Mouse (Mus musculus): ENCODE results near the gene Stat3. TPM values are rescaled to one million over a fixed set of nuclear protein-coding genes. Genes with fewer than 3 reads are reported as not detected.

The Stat3 gene
- total RNA-seq, 2 experiments from 2014 or later: 71.5 to 75.1 TPM

DNA sequence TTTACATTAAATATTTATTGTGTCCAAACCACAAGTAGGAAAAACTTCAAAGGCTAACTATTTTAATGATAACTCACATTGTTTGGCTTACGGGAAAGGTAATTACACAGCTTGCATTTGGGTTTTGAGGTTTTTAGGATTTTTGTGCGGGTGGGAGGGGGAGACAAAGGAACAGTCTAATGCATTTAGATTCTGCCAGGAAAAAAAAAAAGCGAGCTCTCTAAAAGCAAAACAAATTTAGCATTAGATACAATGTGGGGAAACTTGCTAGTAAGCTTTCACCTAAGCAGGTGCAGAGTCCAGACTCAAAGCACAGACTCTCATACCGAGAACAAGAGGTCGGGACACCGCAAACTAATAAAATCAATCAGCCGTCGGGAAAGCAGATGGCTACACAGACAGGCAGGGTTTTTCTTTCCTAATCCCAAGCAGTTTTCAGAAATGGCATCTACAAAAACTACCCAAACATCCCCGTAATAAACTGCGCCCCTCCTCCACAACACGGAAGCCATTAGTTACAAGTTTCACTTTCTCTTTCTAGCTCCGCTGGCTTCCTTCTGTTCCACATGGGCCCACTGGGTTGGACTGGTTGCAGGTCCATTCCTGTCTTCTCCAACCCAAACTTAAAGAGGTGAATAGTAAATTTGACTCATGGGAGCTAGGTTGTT, 8.0 kb downstream of the Stat3 start:
- peak in 1 of 2 experiments; percentile 27 for DNase-seq (ENCODE audit: low spot score in 2 of 2)

DNA sequence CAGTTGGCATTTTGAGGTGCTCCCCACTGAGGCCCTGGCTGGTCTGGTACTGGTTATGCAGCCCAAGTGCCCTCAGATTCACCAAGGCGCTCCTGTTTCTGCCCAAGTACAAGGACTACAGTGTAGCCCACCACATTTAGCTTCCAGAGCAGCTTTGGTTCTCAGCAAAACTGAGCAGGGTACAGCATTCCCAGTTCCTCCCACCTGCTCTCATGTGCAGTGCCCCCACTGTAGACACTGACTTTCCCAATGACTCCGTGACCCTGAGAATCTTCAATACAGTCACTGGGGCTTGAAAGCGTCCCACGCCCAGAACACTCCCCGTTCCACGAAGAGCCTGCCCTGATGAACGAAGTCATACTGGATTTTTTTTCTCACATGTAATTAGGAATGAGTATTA, 8.7 kb downstream of the Stat3 start:
- DNase-seq (ENCODE audit: low spot score in 2 of 2): no peak

DNA sequence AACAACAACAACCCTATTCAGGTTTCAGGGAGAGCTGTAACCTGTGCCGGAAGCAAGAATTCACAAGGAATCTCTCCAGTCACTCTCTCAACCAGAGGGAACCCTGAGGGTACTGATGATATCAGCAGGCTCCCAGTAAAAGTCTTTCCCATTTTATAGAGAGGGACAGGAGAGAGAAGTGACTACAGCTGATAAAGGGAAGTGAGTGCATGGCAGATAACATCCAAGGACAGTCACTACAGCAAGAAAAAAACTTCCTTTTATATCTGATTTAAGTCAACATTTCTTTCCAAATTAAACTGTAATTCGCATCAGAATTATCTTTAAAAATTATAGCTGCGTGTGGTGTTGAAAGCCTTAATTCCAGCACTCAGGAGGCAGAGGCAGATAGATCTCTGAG, 12.0 kb downstream of the Stat3 start:
- DNase-seq (ENCODE audit: low spot score in 2 of 2): no peak

DNA sequence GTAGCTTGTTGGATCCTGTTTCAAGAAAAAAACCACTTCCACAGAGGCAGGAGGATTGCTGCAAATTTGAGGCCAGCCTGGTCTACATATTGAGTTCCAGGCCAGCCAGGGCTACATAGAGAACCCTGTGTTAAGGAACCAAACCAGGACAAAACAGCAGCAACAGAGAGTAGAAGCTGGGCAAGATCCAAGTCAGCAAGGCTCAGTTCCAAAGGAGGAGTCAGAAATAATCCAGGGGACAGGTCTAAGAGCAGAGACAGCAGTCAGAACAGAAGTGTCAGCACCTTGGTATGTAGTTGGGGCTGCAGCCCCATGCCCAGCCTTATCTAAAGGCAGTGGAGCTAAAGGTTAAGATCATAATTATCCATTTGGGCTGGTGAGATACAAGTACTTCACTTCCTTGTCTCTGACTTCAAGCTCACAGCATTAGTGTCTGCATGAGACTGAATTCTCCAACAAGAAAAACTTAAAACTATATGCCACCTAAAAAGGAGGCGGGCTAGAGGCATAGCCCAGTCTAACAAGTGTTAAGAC, 14.9 kb downstream of the Stat3 start:
- no peak for DNase-seq (ENCODE audit: low spot score in 2 of 2)

DNA sequence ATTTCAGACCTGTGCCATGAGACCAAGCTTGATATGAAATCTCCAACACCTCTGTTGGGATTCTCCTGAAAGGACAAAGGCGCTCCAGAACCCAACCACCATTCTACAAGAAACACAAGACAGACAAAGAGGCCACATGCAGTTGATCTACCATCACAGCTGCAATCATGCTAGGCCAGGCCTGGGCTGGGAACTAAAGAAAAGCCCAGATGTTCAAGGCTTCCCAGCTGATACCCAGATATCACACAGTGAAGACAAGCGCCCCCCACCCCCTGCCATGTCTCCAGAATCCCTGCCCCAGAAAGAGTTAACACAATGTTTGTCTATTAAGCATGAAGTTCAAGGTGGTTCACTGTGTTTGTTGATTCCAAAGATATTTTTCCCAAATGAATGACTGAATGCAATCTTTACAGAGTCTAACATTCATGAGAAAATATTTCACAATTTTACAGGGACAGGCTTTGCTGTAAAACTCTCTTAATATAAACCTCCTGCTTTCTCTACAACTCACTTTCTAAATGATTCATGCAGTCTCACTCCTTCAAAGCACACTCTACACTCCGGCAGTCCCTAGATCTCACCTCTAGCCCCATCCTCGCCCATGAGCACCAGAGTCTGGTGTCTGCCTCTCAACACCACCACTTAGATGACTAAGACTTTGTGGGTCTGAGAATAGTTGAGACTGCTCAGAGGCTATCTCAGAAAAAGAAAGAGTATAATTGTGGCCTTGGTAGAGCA, 18.3 kb downstream of the Stat3 start:
- DNase-seq (ENCODE audit: low spot score in 2 of 2): no peak

DNA sequence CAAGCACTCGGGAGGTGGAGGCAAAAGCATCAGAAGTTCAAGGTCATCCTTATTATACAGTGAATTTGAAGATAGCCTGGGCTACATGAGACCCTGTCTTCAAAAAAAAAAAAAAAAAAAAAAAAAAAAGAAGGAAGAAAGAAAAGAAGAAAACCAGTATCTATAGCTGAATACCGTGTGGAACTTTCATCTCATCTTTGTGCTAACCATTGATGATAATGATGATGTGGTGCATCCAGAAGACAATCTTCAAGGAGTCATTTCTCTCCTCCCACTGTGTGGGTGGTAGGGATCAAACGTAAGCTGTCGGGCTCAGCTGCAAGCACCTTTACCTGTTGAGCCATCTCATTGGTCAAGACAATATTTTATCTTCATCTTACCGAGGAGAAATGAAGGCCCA, 21.3 kb downstream of the Stat3 start:
- no peak for DNase-seq (ENCODE audit: low spot score in 2 of 2)

DNA sequence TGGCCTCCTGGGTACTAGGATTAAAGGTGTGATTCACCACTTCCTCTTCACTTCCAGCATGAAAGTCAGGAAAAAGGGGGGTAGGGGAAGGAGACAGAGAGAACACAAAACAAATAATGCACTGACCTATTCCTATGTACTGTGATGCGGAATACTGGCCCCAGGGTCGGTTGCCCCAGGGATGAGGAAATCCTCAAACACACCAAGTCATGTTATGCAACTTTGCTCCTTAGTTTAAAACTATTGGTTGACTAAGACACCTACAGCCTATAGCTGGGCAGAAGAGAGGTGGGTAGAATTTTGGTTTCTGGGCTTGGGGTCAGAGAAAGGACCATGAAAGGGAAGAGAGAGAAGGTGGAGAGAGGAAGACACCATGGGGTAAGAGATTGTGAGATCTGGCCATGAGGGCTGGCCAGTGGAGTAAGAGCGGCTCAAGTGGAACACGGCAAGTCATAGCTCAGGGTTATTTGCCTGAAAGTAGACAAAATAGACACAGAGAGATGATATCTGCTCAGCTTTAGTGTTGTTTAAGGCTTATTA, 22.8 kb downstream of the Stat3 start:
- DNase-seq (ENCODE audit: low spot score in 2 of 2): no peak

DNA sequence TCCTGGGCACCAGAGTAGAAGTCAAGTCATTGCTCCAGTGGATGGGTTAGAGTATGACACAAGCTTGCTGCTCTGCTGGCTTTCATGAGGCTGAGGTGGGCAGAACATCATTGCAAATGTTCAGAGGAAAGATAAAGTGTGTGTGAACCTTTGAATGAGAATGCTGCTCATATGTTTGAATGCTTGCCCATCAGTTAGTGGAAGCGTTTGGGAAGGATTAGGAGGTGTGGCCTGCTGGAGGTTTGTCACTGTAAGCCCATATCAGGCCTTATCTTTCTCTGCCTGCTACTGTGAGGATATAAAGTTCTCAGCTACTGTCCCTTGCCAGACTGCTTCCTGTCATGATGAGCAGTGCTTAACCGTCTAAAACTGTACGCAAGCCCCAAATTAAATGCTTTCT, 24.3 kb downstream of the Stat3 start:
- DNase-seq (ENCODE audit: low spot score in 2 of 2): no peak

DNA sequence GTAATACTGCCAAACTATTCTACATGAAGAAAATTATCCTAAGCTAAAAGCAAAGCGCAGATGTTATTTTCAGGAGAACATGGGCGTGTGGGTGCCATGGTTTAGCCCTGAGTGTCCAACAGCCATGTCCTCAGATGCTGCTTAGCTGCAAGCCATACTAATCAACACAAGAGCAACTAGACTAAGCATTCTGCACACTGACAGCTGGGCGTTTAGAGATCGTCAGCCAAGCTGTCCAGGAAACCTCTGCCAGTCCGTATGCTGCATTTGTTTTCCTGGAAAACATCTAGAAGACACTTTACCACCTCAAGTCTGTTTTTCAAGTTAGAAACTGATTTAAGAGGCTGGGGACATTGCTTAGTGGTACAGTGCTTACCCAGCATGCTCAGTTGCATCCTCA, 24.9 kb downstream of the Stat3 start:
- DNase-seq (ENCODE audit: low spot score in 2 of 2): no peak

DNA sequence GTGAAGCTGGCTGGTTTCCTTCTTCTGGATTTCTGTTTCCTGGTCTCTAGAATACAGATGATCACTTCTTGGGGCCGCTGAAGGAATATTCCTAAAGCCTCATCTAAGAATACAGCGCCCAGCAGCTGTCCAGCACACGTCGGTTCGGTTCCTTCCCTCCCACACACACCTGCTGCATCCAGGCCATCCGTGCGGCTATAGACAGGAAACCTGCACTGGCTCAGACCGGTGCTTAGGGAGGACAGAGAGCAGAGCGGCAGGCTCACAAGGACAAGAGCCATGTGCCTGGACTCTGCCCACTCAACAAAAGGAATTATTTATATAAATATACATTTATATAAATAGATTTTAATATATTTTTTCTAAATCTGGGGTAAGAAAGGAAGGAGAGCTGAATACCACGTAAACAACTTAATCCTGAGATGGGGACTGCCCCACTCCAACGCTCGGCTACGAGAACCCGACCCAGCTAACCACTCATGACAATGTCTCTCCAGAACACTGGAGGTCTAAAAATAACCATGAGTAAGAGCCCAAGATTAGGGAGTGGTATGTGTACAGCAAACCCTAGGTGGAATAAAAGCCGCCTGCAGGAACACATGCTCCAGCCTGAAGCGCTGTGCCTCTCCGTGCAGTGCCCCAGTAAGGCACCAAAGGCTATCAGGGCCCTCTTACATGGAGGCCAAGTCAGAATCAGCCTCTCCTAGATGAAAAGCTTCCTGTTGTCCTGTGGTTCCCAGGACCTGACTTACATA, 26.8 kb downstream of the Stat3 start:
- no peak for DNase-seq (ENCODE audit: low spot score in 2 of 2)

DNA sequence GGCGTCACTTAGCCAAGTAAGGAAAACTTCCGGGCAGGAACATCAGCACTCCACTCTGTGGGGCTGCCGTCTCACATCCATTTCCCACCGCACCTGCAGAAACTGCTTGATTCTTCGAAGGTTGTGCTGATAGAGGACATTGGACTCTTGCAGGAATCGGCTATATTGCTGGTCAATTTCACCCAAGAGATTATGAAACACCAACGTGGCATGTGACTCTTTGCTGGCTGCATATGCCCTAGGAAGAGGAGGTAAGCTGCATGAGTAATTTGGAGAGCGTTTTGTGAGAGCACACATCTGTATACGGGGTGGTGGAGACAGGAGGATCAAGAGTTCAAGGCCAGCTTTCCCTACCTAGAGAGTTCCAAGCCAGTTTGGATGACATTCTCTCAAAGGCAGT, 30.8 kb downstream of the Stat3 start:
- no peak for DNase-seq (ENCODE audit: low spot score in 2 of 2)

DNA sequence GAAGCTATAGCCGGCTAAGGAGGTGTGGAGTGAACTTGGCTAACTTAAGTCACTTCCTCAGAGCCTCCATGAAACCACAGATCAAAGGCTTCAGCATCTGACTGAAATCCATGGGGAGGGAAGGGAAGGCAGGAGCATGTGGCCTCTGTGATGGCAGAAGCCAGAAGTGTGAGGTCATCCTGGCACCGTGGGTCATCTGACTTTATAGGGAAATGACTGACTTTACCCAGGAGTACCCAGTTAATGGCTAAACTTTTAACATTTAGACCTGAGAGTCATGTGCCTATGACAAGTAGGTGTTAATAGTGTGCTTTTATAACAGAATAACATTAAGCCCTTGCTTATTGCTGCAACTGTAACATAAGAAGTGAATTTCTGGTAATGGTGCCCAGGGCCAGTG, 31.2 kb downstream of the Stat3 start:
- no peak for DNase-seq (ENCODE audit: low spot score in 2 of 2)

DNA sequence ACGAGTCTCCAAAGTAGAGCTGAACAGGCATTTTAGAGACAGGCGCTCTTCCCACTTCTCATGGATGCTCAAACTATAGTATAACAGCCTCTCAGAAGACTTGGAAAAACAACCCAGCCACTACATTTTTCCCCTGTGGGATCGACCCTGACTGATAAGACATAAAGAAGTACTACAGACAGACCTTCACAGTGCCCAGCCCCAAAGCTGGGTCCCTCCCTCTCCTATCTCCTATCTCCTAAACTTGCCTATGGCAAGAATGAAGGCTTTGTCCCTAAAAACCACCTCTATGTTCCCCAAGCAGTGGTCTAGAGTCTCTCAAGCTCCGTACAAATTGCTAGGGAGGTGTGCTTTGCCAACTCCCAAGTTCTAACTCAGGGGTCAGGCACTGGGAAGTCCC, 32.5 kb downstream of the Stat3 start:
- DNase-seq (ENCODE audit: low spot score in 2 of 2): no peak

DNA sequence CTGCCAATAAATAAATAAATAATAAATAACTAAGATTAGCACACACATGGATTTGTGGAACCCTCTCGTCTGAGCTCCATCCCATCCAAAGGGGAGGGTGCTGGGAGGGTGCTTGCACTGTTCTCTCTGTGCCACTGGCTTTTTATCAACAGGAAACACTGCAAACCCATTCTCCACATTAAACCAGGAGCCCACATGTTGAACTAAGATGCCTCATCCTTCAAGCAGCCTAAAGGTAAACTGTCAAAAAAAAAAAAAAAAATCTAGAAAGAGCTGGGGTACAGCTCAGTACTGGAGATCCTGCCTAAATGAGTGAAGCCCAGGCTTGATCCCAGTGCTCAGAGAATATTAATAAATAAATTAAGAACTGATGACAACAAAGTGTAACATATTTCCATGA, 33.4 kb downstream of the Stat3 start:
- DNase-seq (ENCODE audit: low spot score in 2 of 2): no peak

DNA sequence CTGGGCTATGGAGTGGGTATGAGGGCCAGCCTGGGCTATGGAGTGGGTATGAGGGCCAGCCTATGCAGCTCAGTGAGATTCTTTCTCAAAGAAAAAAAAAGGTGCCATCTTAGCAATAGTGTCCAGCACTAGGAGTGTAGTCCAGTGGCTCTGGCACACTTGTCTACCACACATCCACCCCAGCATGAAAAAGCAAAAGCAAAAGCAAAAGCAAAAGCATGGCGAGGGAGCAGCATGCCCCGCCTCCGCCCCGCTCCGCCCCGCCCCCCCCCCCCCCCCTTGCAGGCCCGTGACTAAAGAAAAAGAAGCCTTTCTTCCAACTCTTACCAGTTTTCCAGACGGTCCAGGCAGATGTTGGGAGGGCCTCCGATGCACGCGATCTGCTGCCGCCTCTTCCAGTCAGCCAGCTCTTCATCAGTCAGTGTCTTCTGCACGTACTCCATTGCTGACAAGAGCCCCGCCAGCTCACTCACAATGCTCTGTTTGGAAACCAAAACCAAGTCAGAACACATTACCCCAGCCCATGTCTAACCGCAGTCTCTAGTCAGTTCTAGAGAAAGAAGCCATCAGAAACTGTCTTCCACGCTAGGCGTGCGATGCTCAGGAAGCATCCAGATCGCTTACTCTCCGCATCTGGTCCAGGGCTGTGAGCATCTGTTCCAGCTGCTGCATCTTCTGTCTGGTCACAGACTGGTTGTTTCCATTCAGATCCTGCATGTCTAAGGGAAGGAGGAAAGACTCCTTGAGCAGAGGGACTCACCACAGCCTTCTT, 34.6 kb downstream of the Stat3 start:
- DNase-seq (ENCODE audit: low spot score in 2 of 2): peak in 1 of 2 experiments; percentile 7

DNA sequence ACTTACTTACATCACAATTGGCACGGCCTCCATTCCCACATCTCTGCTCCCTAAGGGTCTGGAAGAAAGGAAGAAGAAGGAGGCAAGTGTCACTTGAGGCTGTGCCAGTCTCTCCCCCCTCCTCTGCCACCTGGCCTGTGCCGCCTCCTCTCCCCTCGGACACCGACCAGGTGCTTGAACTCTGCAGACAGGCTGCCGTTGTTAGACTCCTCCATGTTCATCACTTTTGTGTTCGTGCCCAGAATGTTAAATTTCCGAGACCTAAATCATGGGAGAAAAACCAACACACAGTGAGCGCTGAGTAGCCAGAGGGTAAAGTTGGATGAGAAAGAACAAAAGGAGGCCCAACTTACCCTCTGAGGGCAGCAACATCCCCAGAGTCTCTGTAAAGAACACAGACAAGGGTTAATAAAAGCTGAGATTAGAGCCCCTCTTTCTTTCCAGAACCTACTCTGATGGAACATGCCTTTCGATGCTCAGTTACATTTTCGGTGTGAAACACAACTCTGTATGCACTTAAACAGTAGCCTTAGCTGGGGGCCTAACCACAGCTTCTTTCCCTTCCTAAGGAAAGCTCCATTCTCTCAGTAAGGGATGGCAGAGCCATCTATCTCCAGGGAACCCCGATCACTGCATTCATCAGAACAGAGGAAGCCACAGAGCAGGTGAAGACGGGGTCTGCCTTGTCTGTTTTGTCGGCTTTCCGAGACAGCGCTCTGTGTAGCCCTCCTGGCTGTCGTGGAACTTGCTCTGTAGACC, 40.7 kb downstream of the Stat3 start:
- no peak for DNase-seq (ENCODE audit: low spot score in 2 of 2)

DNA sequence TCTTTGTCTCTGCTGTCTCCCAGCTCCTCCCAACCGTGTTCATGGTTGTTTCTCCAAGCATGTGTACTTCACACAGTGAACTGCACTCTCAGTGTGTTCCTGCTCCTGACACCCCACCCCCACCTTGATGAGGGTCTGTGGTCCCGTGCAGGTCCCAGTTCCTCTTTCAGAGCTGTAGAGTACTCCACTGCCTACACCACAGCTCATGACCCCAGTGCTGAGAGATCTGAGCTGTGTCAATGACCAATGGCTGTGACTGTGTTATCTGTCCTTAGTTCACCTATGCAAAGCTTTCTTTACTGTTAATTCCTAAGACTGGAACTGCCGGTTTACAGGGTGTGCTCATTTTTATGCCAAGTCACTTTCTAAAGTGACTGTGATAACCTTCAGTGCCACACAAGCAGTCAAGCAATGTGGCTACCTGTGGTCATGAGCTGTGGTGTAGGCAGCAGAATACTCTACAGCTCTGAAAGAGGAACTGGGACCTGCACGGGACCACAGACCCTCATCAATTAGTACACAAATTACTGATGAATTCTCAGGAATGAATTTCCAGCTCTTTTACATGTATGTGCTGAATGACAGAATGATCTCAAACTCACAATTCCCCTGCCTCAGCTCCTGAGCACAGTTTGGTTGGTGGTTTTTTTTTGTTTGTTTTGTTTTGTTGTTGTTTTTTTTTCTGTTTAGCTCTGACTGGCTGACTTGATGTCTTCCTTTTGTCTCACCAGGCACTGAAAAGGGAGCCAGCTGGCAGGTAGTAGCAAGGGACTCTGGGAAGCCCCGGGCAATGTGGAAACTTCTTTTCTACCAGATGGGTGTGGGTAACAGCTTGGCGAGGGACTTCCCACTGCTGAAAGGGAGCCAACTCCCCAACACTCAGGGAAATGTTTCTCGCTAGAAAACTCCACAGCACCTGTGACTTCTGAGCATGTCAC, 41.8 kb downstream of the Stat3 start:
- DNase-seq (ENCODE audit: low spot score in 2 of 2): no peak

DNA sequence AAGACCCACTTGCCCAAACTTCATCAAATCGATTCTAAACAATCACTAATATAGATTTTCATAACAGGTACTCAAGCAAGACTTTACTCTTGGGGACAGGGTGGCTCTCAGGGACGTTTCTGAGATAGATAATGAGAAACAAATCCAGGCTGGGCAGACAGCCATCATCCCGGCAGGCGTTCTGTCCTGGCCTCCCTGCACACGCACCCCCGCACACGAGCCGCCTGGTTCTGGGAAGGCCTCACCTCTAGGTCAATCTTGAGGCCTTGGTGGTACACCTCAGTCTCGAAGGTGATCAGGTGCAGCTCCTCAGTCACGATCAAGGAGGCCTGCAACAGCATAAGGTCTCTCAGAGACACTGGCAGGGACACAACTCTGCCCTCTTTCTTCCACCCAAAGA, 43.3 kb downstream of the Stat3 start:
- no peak for DNase-seq (ENCODE audit: low spot score in 2 of 2)

All from gastrocnemius, postnatal 4 days (tissue).